Mouse (Mus musculus) T-cell, adult 2 months (primary cell): ENCODE results near the gene Tmem106a.

Experiments
- DNase-seq: peaks from one replicate; pipeline ENCODE4 v3.0.0; 2022; ENCODE audit warnings: low spot score

Gene Tmem106a

GRCm38 (mm10) chr11:101640857-101641709 lies 59.0 kb downstream of the Tmem106a start:
- peak; percentile 67 for DNase-seq
